Mouse (Mus musculus) ES-E14 (cell line): Measurements from ENCODE around the gene Gm17482.

ENCODE experiments used
- HCFC1 ChIP-seq: IDR thresholded peaks from 2 replicates; pipeline ENCODE4 v1.6.1; 2012; ENCODE audit warnings: low read length, inconsistent platforms, borderline replicate concordance; ENCODE audit not compliant: insufficient read depth
- MAFK ChIP-seq: IDR thresholded peaks from 2 replicates; pipeline ENCODE4 v1.6.1; 2014; ENCODE audit warnings: mild to moderate bottlenecking, low read depth, low read length, inconsistent platforms; ENCODE audit not compliant: insufficient read depth
- ZC3H11A ChIP-seq: IDR thresholded peaks from 2 replicates; pipeline ENCODE4 v1.6.1; 2012; ENCODE audit warnings: low read depth, mild to moderate bottlenecking, inconsistent platforms, low read length, borderline replicate concordance

GRCm38 (mm10) chr6:115291068-115291467, 63.9 kb downstream of the Gm17482 start:
- TF ChIP-seq HCFC1 (no peak), MAFK (no peak), ZC3H11A (no peak)
